ENCODE assay signal across 18 mouse cellular contexts in genomic region chr6:71224184-71224943, GRCm38 (mm10). TPM values are rescaled to one million over a fixed set of nuclear protein-coding genes. Genes with fewer than 3 reads are reported as not detected.
DNase-seq lines count a peak whose midpoint lies in the region; ATAC-seq lines count a peak whose summit lies in the region.
"Had no signal": no experiment of that assay in that cellular context is flagged by ENCODE, and none has a peak within 500 bp of the region (broad histone marks: within the 10 kb centered on the region; RNA-seq: fewer than 3 reads in every experiment).

No protein-coding gene starts in this region.

- no peaks in the 10 kb centered on the region for H3K36me3 ChIP-seq in embryonic facial prominence, embryonic 14.5 days (ENCODE audit: control insufficient read depth, insufficient read depth, low read length)
- no peaks in the 10 kb centered on the region for H3K36me3 ChIP-seq in embryonic facial prominence, embryonic 10.5 days (replicated peaks)
- no peaks in the 10 kb centered on the region for H3K36me3 ChIP-seq in kidney, embryonic 15.5 days
- H3K36me3 ChIP-seq in intestine, embryonic 16.5 days (ENCODE audit: control insufficient read depth, insufficient read depth, low read length), result no peaks in the 10 kb centered on the region
- H3K36me3 ChIP-seq: embryonic facial prominence, embryonic 12.5 days; forebrain, embryonic 15.5 days; limb, embryonic 12.5 days had no signal

- H3K4me3 ChIP-seq in embryonic facial prominence, embryonic 14.5 days (ENCODE audit: low read depth, low read length), result no peak overlapping the region
- no peak overlapping the region for H3K4me3 ChIP-seq in embryonic facial prominence, embryonic 10.5 days
- H3K4me3 ChIP-seq in kidney, embryonic 15.5 days (replicated peaks), result no peak overlapping the region
- H3K4me3 ChIP-seq in intestine, embryonic 16.5 days (ENCODE audit: low read length), result no peak overlapping the region
- H3K4me3 ChIP-seq: embryonic facial prominence, embryonic 12.5 days; forebrain, embryonic 15.5 days; limb, embryonic 12.5 days had no signal

- no peak overlapping the region for H3K4me2 ChIP-seq in embryonic facial prominence, embryonic 14.5 days (ENCODE audit: low read depth, low read length)
- H3K4me2 ChIP-seq in kidney, embryonic 15.5 days, result no peak overlapping the region
- H3K4me2 ChIP-seq in intestine, embryonic 16.5 days (ENCODE audit: low read depth, low read length), result no peak overlapping the region
- H3K4me2 ChIP-seq: embryonic facial prominence, embryonic 12.5 days; forebrain, embryonic 15.5 days; limb, embryonic 12.5 days had no signal

- ATAC-seq in embryonic facial prominence, embryonic 14.5 days (ENCODE audit: low read depth), result no peak
- peak; percentile 71; the same call in 1 of the 2 replicates for ATAC-seq in kidney, embryonic 15.5 days (replicated peaks; ENCODE audit: low FRiP score)
- ATAC-seq in intestine, embryonic 16.5 days, result 0 out of 2 replicates have a peak, but pooled peaks have one; percentile 21
- ATAC-seq: forebrain, embryonic 15.5 days; inflammation-experienced regulatory T-cells, adult 6 months; liver, postnatal 0 days; midbrain, embryonic 16.5 days had no signal

- no peaks in the 10 kb centered on the region for H3K9me3 ChIP-seq in embryonic facial prominence, embryonic 14.5 days (ENCODE audit: control insufficient read depth, low read length)
- no peaks in the 10 kb centered on the region for H3K9me3 ChIP-seq in embryonic facial prominence, embryonic 10.5 days
- no peaks in the 10 kb centered on the region for H3K9me3 ChIP-seq in kidney, embryonic 15.5 days (replicated peaks)
- H3K9me3 ChIP-seq in intestine, embryonic 16.5 days (ENCODE audit: control insufficient read depth, low read length), result no peaks in the 10 kb centered on the region
- H3K9me3 ChIP-seq: embryonic facial prominence, embryonic 12.5 days; forebrain, embryonic 15.5 days; limb, embryonic 12.5 days had no signal

- peaks cover 3% of the 10 kb centered on the region; the same call in 1 of the 2 replicates for H3K4me1 ChIP-seq in embryonic facial prominence, embryonic 14.5 days (ENCODE audit: control insufficient read depth, insufficient read depth, low read length)
- H3K4me1 ChIP-seq in embryonic facial prominence, embryonic 10.5 days, result peaks cover 25% of the 10 kb centered on the region
- H3K4me1 ChIP-seq in kidney, embryonic 15.5 days, result peaks cover 19% of the 10 kb centered on the region
- H3K4me1 ChIP-seq in intestine, embryonic 16.5 days (ENCODE audit: control insufficient read depth, insufficient read depth, low read length), result peaks cover 7% of the 10 kb centered on the region; the same call in 1 of the 2 replicates
- H3K4me1 ChIP-seq: forebrain, embryonic 15.5 days had no signal

- H3K9ac ChIP-seq in embryonic facial prominence, embryonic 14.5 days (ENCODE audit: low read depth, low read length), result no peak overlapping the region
- H3K9ac ChIP-seq in kidney, embryonic 15.5 days, result no peak overlapping the region
- H3K9ac ChIP-seq in intestine, embryonic 16.5 days (ENCODE audit: low read depth, low read length), result no peak overlapping the region
- H3K9ac ChIP-seq: embryonic facial prominence, embryonic 12.5 days; forebrain, embryonic 15.5 days; limb, embryonic 12.5 days; liver, postnatal 0 days had no signal

- H3K27me3 ChIP-seq in embryonic facial prominence, embryonic 14.5 days (replicated peaks; ENCODE audit: control insufficient read depth, insufficient read depth, low read length), result no peaks in the 10 kb centered on the region
- no peaks in the 10 kb centered on the region for H3K27me3 ChIP-seq in embryonic facial prominence, embryonic 10.5 days (replicated peaks; ENCODE audit: low read depth, poor library complexity, severe bottlenecking)
- H3K27me3 ChIP-seq in kidney, embryonic 15.5 days, result no peaks in the 10 kb centered on the region
- no peaks in the 10 kb centered on the region for H3K27me3 ChIP-seq in intestine, embryonic 16.5 days (replicated peaks; ENCODE audit: control insufficient read depth, insufficient read depth, low read length)
- H3K27me3 ChIP-seq: embryonic facial prominence, embryonic 12.5 days; forebrain, embryonic 15.5 days; limb, embryonic 12.5 days had no signal

- WGBS in embryonic facial prominence, embryonic 14.5 days, result 66% methylated on average over 3 of the region's 3 CpGs
- WGBS in embryonic facial prominence, embryonic 10.5 days, result 79% methylated on average over 3 of the region's 3 CpGs
- WGBS in kidney, embryonic 15.5 days, result 41% methylated on average over 3 of the region's 3 CpGs
- 55% methylated on average over 3 of the region's 3 CpGs for WGBS in intestine, embryonic 16.5 days

- no peak overlapping the region for H3K27ac ChIP-seq in embryonic facial prominence, embryonic 14.5 days (replicated peaks; ENCODE audit: low read depth, low read length)
- H3K27ac ChIP-seq in embryonic facial prominence, embryonic 10.5 days (replicated peaks), result no peak overlapping the region
- no peak overlapping the region for H3K27ac ChIP-seq in kidney, embryonic 15.5 days
- H3K27ac ChIP-seq in intestine, embryonic 16.5 days (ENCODE audit: low read length), result no peak overlapping the region
- H3K27ac ChIP-seq: embryonic facial prominence, embryonic 12.5 days; forebrain, embryonic 15.5 days; limb, embryonic 12.5 days had no signal

- peak; percentile 51 for DNase-seq in embryonic facial prominence, embryonic 14.5 days (ENCODE audit: low spot score)
- no peak for DNase-seq in embryonic facial prominence, embryonic 10.5 days (ENCODE audit: low spot score)
- no peak for DNase-seq in kidney, postnatal 10 days
- DNase-seq in 3T3-L1 (ENCODE audit: low read depth, low spot score), result peak; percentile 50
- no peak for DNase-seq in spleen, adult 18-20 months
- no peak for DNase-seq in embryo, embryonic 10.5 days (ENCODE audit: low spot score)
- DNase-seq: cerebellum, postnatal 25 days; gastrocnemius, postnatal 36 days; heart, postnatal 4 days; liver, postnatal 0 days had no signal

RNA-seq across cellular contexts. Expression of gene Fabp1, which starts 24.7 kb away (rescaled TPM):
- polyA plus RNA-seq in embryonic facial prominence, embryonic 14.5 days (2014; fragmentation: Nextera tagmentation; extraction: Ambion mirVana), result not detected in 2 replicates
- polyA plus RNA-seq in embryonic facial prominence, embryonic 10.5 days (2016; fragmentation: Nextera tagmentation; extraction: Ambion mirVana), result not detected in 2 replicates
- 3.5 and 4.4 TPM in 2 replicates for polyA plus RNA-seq in kidney, embryonic 15.5 days (2015; fragmentation: Nextera tagmentation; extraction: Ambion mirVana)
- polyA plus RNA-seq in intestine, embryonic 16.5 days (2015; fragmentation: Nextera tagmentation; extraction: Ambion mirVana), result 4,478 and 6,129 TPM in 2 replicates
- polyA plus RNA-seq: embryonic facial prominence, embryonic 12.5 days; forebrain, embryonic 15.5 days; inflammation-experienced regulatory T-cells, adult 6 months; limb, embryonic 12.5 days; midbrain, embryonic 16.5 days; neural tube, embryonic 11.5 days had no signal

RNA-seq across cellular contexts. Expression of gene Krcc1, which starts 47.1 kb away (rescaled TPM):
- 47.4 and 47.5 TPM in 2 replicates for polyA plus RNA-seq in embryonic facial prominence, embryonic 14.5 days (2014; fragmentation: Nextera tagmentation; extraction: Ambion mirVana)
- 29.2 and 32.5 TPM in 2 replicates for polyA plus RNA-seq in embryonic facial prominence, embryonic 10.5 days (2016; fragmentation: Nextera tagmentation; extraction: Ambion mirVana)
- polyA plus RNA-seq in kidney, embryonic 15.5 days (2015; fragmentation: Nextera tagmentation; extraction: Ambion mirVana), result 54.4 and 56.0 TPM in 2 replicates
- polyA plus RNA-seq in intestine, embryonic 16.5 days (2015; fragmentation: Nextera tagmentation; extraction: Ambion mirVana), result 70.8 and 72.0 TPM in 2 replicates

Comparison
In these comparisons a context has a peak if more than half of its experiments do, and no peak if none do; other contexts are left out.
1. DNase-seq: peak in embryonic facial prominence, embryonic 14.5 days (single experiment) and 3T3-L1 (single experiment); none in embryonic facial prominence, embryonic 10.5 days (single experiment), kidney, postnatal 10 days (single experiment), spleen, adult 18-20 months (0 of 2) and embryo, embryonic 10.5 days (single experiment).
2. RNA of gene Fabp1, which starts 24.7 kb away (polyA plus RNA-seq): 4,478 to 6,129 TPM in intestine, embryonic 16.5 days; 3.5 to 4.4 TPM in kidney, embryonic 15.5 days, not detected in embryonic facial prominence, embryonic 14.5 days and not detected in embryonic facial prominence, embryonic 10.5 days; every median in the first group is over 100 times any median in the second.